Mouse (Mus musculus) forebrain, embryonic 14.5 days (tissue): ENCODE measurements at regions not wholly inside any gene's neighbourhood (a gene's known extent, or its start where the extent isn't known, plus 50 kb on each side); places are given as distances from the start of the nearest gene placed in this dataset.
A peak's percentile ranks its signal among the peaks of the same experiment; 100 is the strongest.
"Not testable (repeated sequence)": the region's sequence is repeated elsewhere in the genome, so short reads cannot be mapped to it uniquely, and the experiment has no call there.

ENCODE experiments used
- ATAC-seq: fragments of 200-750 bp; cut with Nextera tagmentation; 2 replicates; pipeline ENCODE4 v1.8.0; 2017; ENCODE audit warnings: mild to moderate bottlenecking, moderate library complexity
- DNase-seq: peaks from one replicate; pipeline ENCODE4 v3.0.0-alpha.2; 2015; ENCODE audit warnings: low spot score
- H3K27ac ChIP-seq: fragments of 300-500 bp; sonication (generic); 2 replicates; pipeline ENCODE4 v1.5.1; 2014; ENCODE audit warnings: low read depth, mild to moderate bottlenecking, control low read depth, low read length, moderate library complexity
- H3K27me3 ChIP-seq: fragments of 300-500 bp; sonication (generic); replicated peaks from 2 replicates; pipeline ENCODE4 v1.6.1; 2014; ENCODE audit warnings: low read length, control low read depth, mixed read lengths; ENCODE audit not compliant: control insufficient read depth, insufficient read depth
- H3K36me3 ChIP-seq: fragments of 300-500 bp; sonication (generic); 2 replicates; pipeline ENCODE4 v1.6.1; 2014; ENCODE audit warnings: low read length, control low read depth; ENCODE audit not compliant: control insufficient read depth, insufficient read depth
- H3K4me1 ChIP-seq: fragments of 300-500 bp; sonication (generic); 2 replicates; pipeline ENCODE4 v1.6.1; 2014; ENCODE audit warnings: antibody characterized with exemption, low read length, control low read depth; ENCODE audit not compliant: control insufficient read depth, insufficient read depth
- H3K4me2 ChIP-seq: fragments of 300-500 bp; sonication (generic); 2 replicates; pipeline ENCODE4 v1.6.1; 2014; ENCODE audit warnings: mild to moderate bottlenecking, control low read depth, low read length
- H3K4me3 ChIP-seq: fragments of 300-500 bp; sonication (generic); 2 replicates; pipeline ENCODE4 v1.5.1; 2014; ENCODE audit warnings: low read depth, low read length, control low read depth
- H3K9ac ChIP-seq: fragments of 300-500 bp; sonication (generic); 2 replicates; pipeline ENCODE4 v1.6.1; 2014; ENCODE audit warnings: mild to moderate bottlenecking, low read length, control low read depth, moderate library complexity
- H3K9me3 ChIP-seq: fragments of 300-500 bp; sonication (generic); replicated peaks from 2 replicates; pipeline ENCODE4 v1.6.1; 2016; ENCODE audit warnings: low read length, control low read depth, mixed read lengths; ENCODE audit not compliant: control insufficient read depth
- WGBS: fragments of 180-500 bp; shearing (Covaris S2); extraction: QIAGEN DNeasy Blood & Tissue Kit; methylation state at CpG from one replicate; pipeline ENCODE4 v1.1.7; 2014; 5-methylcytosine and 5-hydroxymethylcytosine counted together

DNA sequence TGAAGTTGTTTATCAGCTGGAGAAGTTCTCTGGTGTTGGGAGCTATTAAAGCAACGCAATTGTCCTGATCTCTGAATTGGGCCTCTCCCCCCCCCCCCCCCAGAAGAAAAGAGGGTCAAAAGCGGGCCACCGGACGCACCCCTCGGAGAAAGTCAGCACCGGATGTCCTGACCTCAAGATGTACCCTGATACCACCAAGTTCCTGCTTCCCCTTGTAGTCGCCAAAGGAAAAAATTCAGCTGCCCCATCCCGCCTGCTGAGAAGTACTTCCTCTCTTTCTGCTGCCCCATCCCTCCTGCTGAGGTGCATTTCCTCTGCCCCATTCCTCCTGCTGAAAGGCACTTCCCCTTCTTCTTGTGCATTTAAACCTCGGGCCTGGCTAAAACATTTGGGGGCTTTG is 1191.1 kb upstream of the 1700008P02Rik start:
- not testable (repeated sequence) for H3K4me1 ChIP-seq, H3K9me3 ChIP-seq, H3K4me3 ChIP-seq, DNase-seq, ATAC-seq, H3K9ac ChIP-seq, H3K4me2 ChIP-seq, H3K27me3 ChIP-seq, H3K27ac ChIP-seq, H3K36me3 ChIP-seq
- WGBS, result 91% methylated on average over 9 of the region's 9 CpGs

DNA sequence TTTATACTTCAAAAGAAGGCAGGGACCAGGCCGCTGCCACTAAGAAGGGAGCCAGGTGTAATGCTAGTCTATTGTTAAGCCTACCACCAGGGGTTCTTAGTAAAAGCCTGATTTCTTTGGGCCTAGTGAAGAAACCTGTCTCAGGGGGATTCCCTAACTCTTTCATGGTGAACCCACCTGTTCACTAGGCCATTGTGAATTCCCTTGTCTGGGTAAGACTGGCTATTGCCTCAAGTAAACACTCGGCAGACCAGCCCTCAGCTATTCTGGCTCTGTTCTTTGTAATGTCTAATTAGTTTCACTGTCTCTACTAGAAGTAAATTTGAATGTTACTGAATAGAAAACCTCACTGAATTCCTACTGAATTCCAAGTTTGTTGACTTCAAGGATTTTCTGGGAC is 1184.9 kb upstream of the 1700008P02Rik start:
- not testable (repeated sequence) for H3K27ac ChIP-seq, H3K4me2 ChIP-seq, H3K36me3 ChIP-seq, H3K9me3 ChIP-seq, ATAC-seq, H3K27me3 ChIP-seq, H3K4me1 ChIP-seq, H3K4me3 ChIP-seq, H3K9ac ChIP-seq, DNase-seq
- 53% methylated on average over 2 of the region's 2 CpGs for WGBS

DNA sequence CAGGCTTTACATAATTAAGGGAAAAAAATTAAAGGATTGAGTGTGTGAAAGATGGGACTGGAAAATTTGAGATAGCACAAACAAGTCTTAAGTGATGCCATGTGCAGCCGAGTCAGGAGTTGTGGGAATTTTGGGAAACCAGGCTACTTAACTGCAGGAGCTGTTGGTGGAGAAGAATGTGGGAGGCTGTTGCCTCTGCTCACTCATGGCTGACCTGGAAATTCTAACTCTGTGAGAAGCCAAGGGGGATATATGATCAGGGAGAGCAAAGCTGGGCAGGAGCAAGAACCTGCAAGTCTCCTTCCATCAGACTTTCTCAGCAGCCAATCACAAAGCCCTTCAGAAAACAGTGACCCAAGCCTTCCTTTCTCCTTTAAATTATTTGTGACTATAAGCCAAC is 1184.0 kb upstream of the 1700008P02Rik start:
- ATAC-seq, result no peak
- Histone ChIP-seq H3K4me1 (no peaks in the 10 kb centered on the region), H3K9me3 (no peaks in the 10 kb centered on the region), H3K9ac (no peak overlapping the region), H3K27ac (no peak overlapping the region), H3K27me3 (no peaks in the 10 kb centered on the region), H3K36me3 (no peaks in the 10 kb centered on the region), H3K4me3 (no peak overlapping the region), H3K4me2 (no peak overlapping the region)
- WGBS, result 76% methylated on average over 1 of the region's 1 CpGs
- DNase-seq, result no peak

DNA sequence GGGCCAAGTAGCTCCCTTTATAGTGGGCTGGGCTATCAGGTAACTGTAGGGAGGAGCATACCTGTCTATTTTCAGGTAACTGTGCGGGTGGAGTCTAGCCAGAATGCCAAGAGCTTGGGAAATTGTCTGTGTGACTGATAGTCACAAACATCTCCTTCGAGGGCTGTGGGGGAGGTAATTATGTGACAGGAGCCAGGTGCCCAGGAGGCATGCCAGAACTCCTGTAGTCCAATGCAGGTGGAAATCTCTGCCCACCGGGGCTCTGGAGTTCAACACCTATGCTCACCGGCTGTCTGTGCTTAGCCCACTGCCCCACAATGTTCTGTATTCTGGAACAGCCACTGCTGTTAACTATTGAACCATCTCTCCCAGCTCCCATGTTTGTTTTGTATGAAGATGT is 1179.2 kb upstream of the 1700008P02Rik start:
- no peak overlapping the region for H3K27ac ChIP-seq
- H3K36me3 ChIP-seq, result no peaks in the 10 kb centered on the region
- no peak overlapping the region for H3K4me3 ChIP-seq
- no peaks in the 10 kb centered on the region for H3K27me3 ChIP-seq
- WGBS, result 92% methylated on average over 4 of the region's 4 CpGs
- DNase-seq (no peak), ATAC-seq (no peak)
- H3K4me1 ChIP-seq, result no peaks in the 10 kb centered on the region
- no peaks in the 10 kb centered on the region for H3K9me3 ChIP-seq
- H3K4me2 ChIP-seq, result no peak overlapping the region
- H3K9ac ChIP-seq, result no peak overlapping the region

DNA sequence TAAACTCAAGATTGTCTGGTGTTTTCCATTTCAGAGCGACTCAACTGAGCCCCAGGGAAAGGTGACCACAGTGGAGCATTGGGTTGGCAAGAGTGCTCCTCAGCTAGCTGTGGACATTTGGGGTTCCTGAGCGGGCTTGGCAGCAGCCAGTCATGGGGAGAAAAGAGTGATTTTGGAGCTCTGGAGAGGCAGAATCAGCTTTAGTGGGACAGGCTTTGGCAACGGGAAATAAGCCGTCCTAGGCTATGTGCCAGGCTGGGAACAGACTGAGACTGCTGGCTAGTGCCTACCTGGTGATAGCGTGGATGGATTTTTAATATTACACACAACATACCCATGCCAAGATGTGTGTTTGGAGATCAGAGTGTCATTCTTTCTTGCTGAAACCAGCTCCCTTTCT is 1167.4 kb upstream of the 1700008P02Rik start:
- Histone ChIP-seq H3K4me2 (no peak overlapping the region), H3K4me1 (no peaks in the 10 kb centered on the region), H3K27ac (no peak overlapping the region), H3K36me3 (no peaks in the 10 kb centered on the region), H3K4me3 (no peak overlapping the region), H3K9me3 (no peaks in the 10 kb centered on the region), H3K27me3 (no peaks in the 10 kb centered on the region), H3K9ac (no peak overlapping the region)
- DNase-seq (no peak), ATAC-seq (no peak)
- WGBS, result 85% methylated on average over 5 of the region's 5 CpGs

DNA sequence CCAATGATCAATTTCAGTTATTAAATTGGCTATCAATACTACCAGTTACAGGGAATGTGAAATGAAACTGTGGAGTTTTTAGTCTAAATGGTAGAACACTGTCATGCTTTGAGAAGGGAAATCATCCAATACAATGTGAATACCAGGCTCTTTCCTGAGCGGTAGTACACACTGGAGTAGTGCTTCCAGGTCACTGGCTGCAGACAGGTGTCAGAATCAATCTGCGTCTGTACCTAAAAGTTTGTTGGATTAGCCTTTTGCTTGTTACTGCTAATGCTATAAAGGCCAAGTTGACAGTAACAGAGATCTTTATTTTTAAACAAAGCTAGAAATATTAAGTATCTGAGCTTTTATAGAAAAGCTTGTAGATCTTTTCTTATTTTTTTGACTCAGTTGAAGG is 1164.9 kb upstream of the 1700008P02Rik start:
- no peak overlapping the region for H3K4me2 ChIP-seq
- H3K27me3 ChIP-seq, result no peaks in the 10 kb centered on the region
- WGBS, result 87% methylated on average over 2 of the region's 2 CpGs
- H3K36me3 ChIP-seq, result no peaks in the 10 kb centered on the region
- no peaks in the 10 kb centered on the region for H3K9me3 ChIP-seq
- DNase-seq (no peak), ATAC-seq (no peak)
- H3K27ac ChIP-seq, result no peak overlapping the region
- no peaks in the 10 kb centered on the region for H3K4me1 ChIP-seq
- no peak overlapping the region for H3K9ac ChIP-seq
- H3K4me3 ChIP-seq, result no peak overlapping the region

DNA sequence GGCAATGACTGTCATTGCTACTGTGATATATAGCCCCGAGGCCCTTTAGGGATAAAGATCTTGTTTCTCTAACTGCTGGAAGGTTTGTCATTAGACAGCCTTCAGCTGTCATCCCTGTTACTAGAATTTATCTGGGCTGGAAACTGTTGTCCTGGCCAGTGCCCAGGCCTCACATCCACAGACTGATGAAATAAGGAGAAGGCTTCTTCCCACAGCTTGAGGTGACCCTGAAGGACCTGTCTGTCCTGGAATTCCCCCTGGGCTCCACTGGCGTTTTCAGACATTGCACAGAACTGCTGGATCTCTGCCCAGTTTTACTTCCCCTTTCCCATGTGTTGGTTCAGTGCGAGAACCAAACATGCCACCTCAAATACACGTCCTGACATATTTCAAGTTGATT is 1135.2 kb upstream of the 1700008P02Rik start:
- 74% methylated on average over 4 of the region's 4 CpGs for WGBS
- Histone ChIP-seq H3K9ac (no peak overlapping the region), H3K9me3 (no peaks in the 10 kb centered on the region), H3K4me2 (no peak overlapping the region), H3K27me3 (no peaks in the 10 kb centered on the region), H3K4me1 (no peaks in the 10 kb centered on the region), H3K4me3 (no peak overlapping the region), H3K36me3 (no peaks in the 10 kb centered on the region), H3K27ac (no peak overlapping the region)
- no peak for DNase-seq
- no peak for ATAC-seq

DNA sequence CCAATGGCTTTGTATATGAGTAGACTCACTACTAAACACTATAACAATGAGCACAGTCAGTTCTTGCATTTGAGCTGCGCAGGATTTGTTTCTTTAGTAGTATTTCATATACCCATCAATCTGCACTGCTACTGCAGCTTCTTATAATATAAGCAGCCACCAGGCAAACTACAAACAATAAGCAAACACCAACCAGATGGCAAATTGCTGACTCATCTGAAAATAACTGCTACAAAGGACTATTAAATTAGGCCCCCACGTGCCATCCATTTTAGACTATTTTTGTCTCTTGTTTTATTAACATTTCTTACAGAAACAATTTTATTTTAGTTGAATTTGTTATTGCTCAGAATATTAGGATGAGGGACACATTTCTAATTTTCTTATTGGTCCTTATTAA is 1093.5 kb upstream of the 1700008P02Rik start:
- Histone ChIP-seq H3K4me1 (no peaks in the 10 kb centered on the region), H3K27me3 (no peaks in the 10 kb centered on the region), H3K4me2 (no peak overlapping the region), H3K9me3 (no peaks in the 10 kb centered on the region), H3K9ac (no peak overlapping the region), H3K36me3 (no peaks in the 10 kb centered on the region), H3K27ac (no peak overlapping the region), H3K4me3 (no peak overlapping the region)
- 91% methylated on average over 2 of the region's 2 CpGs for WGBS
- ATAC-seq (no peak), DNase-seq (peak; percentile 5)

DNA sequence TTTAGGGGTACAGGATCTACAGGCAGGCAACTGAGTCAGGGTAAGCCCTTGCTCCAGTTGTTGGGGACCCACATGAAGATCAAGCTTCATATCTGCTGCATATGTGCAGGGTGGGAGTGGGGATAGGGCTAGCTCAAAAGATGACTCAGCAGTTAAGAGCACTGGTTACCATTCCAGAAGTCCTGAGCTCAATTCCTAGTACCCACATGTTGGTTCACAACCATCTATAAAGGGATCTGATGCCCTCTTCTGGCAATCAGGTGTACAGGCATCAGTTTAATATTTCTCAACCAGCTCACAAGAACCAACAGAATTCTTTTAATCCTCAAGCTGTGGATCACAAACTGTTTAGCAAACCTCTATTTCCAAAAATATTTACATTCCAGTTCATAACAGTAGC is 1092.9 kb upstream of the 1700008P02Rik start:
- Histone ChIP-seq H3K4me2 (no peak overlapping the region), H3K27me3 (no peaks in the 10 kb centered on the region), H3K4me3 (no peak overlapping the region), H3K9ac (no peak overlapping the region), H3K27ac (no peak overlapping the region), H3K4me1 (no peaks in the 10 kb centered on the region), H3K9me3 (no peaks in the 10 kb centered on the region), H3K36me3 (no peaks in the 10 kb centered on the region)
- ATAC-seq, result no peak
- no peak for DNase-seq

DNA sequence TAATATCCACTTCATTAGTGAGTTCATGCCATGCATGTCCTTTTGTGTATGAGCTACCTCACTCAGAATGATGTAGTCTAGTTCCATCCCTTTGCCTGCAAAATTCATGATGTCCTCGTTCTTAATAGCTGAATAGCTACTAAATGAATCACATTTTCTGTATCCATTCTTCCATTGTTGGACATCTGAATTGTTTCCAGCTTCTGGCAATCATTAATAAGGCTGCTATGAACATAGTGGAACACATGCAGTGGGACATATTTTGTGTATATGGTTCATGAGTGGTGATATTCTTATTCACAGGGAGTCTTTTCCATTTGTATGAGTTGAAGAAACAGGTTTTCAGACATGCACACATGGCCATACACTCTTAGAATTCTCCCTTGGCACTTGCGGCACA is 1092.2 kb upstream of the 1700008P02Rik start:
- ATAC-seq, result no peak
- Histone ChIP-seq H3K4me1 (no peaks in the 10 kb centered on the region), H3K9me3 (no peaks in the 10 kb centered on the region), H3K27me3 (no peaks in the 10 kb centered on the region), H3K27ac (no peak overlapping the region), H3K4me2 (no peak overlapping the region), H3K9ac (no peak overlapping the region), H3K36me3 (no peaks in the 10 kb centered on the region), H3K4me3 (no peak overlapping the region)
- WGBS, result 83% methylated on average over 2 of the region's 2 CpGs
- DNase-seq, result no peak
